Mouse (Mus musculus) intestine, embryonic 15.5 days (tissue): ENCODE measurements around the gene Ppp2r3a. TPM values are rescaled to one million over a fixed set of nuclear protein-coding genes. Genes with fewer than 3 reads are reported as not detected.

Experiments used
- ATAC-seq: fragments of 200-750 bp; cut with Nextera tagmentation; 2 replicates; pipeline ENCODE4 v1.8.0; 2017; ENCODE audit warnings: moderate TSS enrichment, moderate library complexity
- H3K27ac ChIP-seq: fragments of 300-500 bp; sonication (generic); 2 replicates; pipeline ENCODE4 v1.5.1; 2015; ENCODE audit warnings: mild to moderate bottlenecking, inconsistent platforms
- H3K27me3 ChIP-seq: fragments of 300-500 bp; sonication (generic); replicated peaks from 2 replicates; pipeline ENCODE4 v1.6.1; 2015; ENCODE audit warnings: inconsistent platforms
- H3K36me3 ChIP-seq: fragments of 300-500 bp; sonication (generic); 2 replicates; pipeline ENCODE4 v1.6.1; 2015; ENCODE audit warnings: inconsistent platforms
- H3K4me1 ChIP-seq: fragments of 300-500 bp; sonication (generic); replicated peaks from 2 replicates; pipeline ENCODE4 v1.6.1; 2015; ENCODE audit warnings: inconsistent platforms
- H3K4me2 ChIP-seq: fragments of 300-500 bp; sonication (generic); replicated peaks from 2 replicates; pipeline ENCODE4 v1.6.1; 2015; ENCODE audit warnings: mild to moderate bottlenecking, inconsistent platforms
- H3K4me3 ChIP-seq: fragments of 300-500 bp; sonication (generic); replicated peaks from 2 replicates; pipeline ENCODE4 v1.5.1; 2015; ENCODE audit warnings: inconsistent platforms
- H3K9ac ChIP-seq: fragments of 300-500 bp; sonication (generic); 2 replicates; pipeline ENCODE4 v1.6.1; 2015; ENCODE audit warnings: inconsistent platforms
- H3K9me3 ChIP-seq: fragments of 300-500 bp; sonication (generic); 2 replicates; pipeline ENCODE4 v1.6.1; 2016; ENCODE audit warnings: inconsistent platforms
- WGBS: fragments of 180-500 bp; shearing (Covaris S2); methylation state at CpG from one replicate; pipeline ENCODE4 v1.1.7; 2015; 5-methylcytosine and 5-hydroxymethylcytosine counted together
- polyA plus RNA-seq: library from polyadenylated mRNA; unstranded; fragments of >200 nt; fragmentation: Nextera tagmentation; extraction: Ambion mirVana; gene quantifications from 2 replicates; pipeline ENCODE4 v1.2.1, GENCODE M21; 2015

Ppp2r3a gene
- polyA plus RNA-seq, 1 experiment from 2014 or later = 9.8 TPM

- no peak overlapping the region for H3K27ac ChIP-seq
- ATAC-seq = no peak
- no peaks in the 10 kb centered on the region for H3K36me3 ChIP-seq
- 71% methylated on average over 4 of the region's 4 CpGs for WGBS
- no peak overlapping the region for H3K9ac ChIP-seq
- peak overlapping the region; percentile 15; the same call in 1 of the 2 replicates for H3K4me3 ChIP-seq
- H3K27me3 ChIP-seq = no peaks in the 10 kb centered on the region
- H3K9me3 ChIP-seq = no peaks in the 10 kb centered on the region
- H3K4me1 ChIP-seq = peaks cover 15% of the 10 kb centered on the region
- H3K4me2 ChIP-seq = peak overlapping the region; percentile 46
Measured at GRCm38 (mm10) chr9:101078579-101078978, 173.0 kb downstream of the Ppp2r3a start.

- Histone ChIP-seq H3K36me3 (no peaks in the 10 kb centered on the region), H3K27me3 (no peaks in the 10 kb centered on the region), H3K4me2 (peak overlapping the region; percentile 70), H3K9me3 (no peaks in the 10 kb centered on the region), H3K9ac (0 out of 2 replicates have a peak overlapping the region, but pooled peaks have one; percentile 99), H3K27ac (no peak overlapping the region), H3K4me3 (peak overlapping the region; percentile 95), H3K4me1 (peaks cover 17% of the 10 kb centered on the region)
- ATAC-seq = no peak
Measured at GRCm38 (mm10) chr9:101077486-101077885, 174.1 kb downstream of the Ppp2r3a start.

- Histone ChIP-seq H3K9ac (peak overlapping the region; percentile 99), H3K36me3 (no peaks in the 10 kb centered on the region), H3K4me2 (peak overlapping the region; percentile 70), H3K27me3 (no peaks in the 10 kb centered on the region), H3K9me3 (no peaks in the 10 kb centered on the region), H3K4me1 (peaks cover 15% of the 10 kb centered on the region), H3K4me3 (peak overlapping the region; percentile 95), H3K27ac (peak overlapping the region; percentile 4; the same call in 1 of the 2 replicates)
- no peak for ATAC-seq
- under 1% methylated on average over 18 of the region's 18 CpGs for WGBS
Measured at GRCm38 (mm10) chr9:101076095-101076875, 175.3 kb downstream of the Ppp2r3a start.

GRCm38 (mm10) chr9:101075694-101076093 lies 175.9 kb downstream of the Ppp2r3a start:
- Histone ChIP-seq H3K4me3 (peak overlapping the region; percentile 95), H3K4me1 (peaks cover 15% of the 10 kb centered on the region), H3K9me3 (no peaks in the 10 kb centered on the region), H3K27ac (peak overlapping the region; percentile 4; the same call in 1 of the 2 replicates), H3K27me3 (no peaks in the 10 kb centered on the region), H3K9ac (peak overlapping the region; percentile 99), H3K36me3 (no peaks in the 10 kb centered on the region), H3K4me2 (peak overlapping the region; percentile 70)
- ATAC-seq = no peak
- under 1% methylated on average over 8 of the region's 8 CpGs for WGBS

GRCm38 (mm10) chr9:101075091-101075581 lies 176.5 kb downstream of the Ppp2r3a start:
- H3K4me1 ChIP-seq = peaks cover 15% of the 10 kb centered on the region
- peak overlapping the region; percentile 95 for H3K4me3 ChIP-seq
- H3K4me2 ChIP-seq = peak overlapping the region; percentile 70
- no peaks in the 10 kb centered on the region for H3K9me3 ChIP-seq
- peak overlapping the region; percentile 99 for H3K9ac ChIP-seq
- no peaks in the 10 kb centered on the region for H3K36me3 ChIP-seq
- no peaks in the 10 kb centered on the region for H3K27me3 ChIP-seq
- under 1% methylated on average over 25 of the region's 25 CpGs for WGBS
- ATAC-seq = no peak
- peak overlapping the region; percentile 100 for H3K27ac ChIP-seq

- peak; percentile 78 for ATAC-seq
- Histone ChIP-seq H3K4me2 (peak overlapping the region; percentile 70), H3K4me3 (peak overlapping the region; percentile 95), H3K9ac (peak overlapping the region; percentile 99), H3K27me3 (no peaks in the 10 kb centered on the region), H3K9me3 (no peaks in the 10 kb centered on the region), H3K27ac (peak overlapping the region; percentile 100), H3K36me3 (no peaks in the 10 kb centered on the region), H3K4me1 (peaks cover 14% of the 10 kb centered on the region)
- WGBS = under 1% methylated on average over 74 of the region's 100 CpGs
Measured at GRCm38 (mm10) chr9:101074332-101075021, 177.1 kb downstream of the Ppp2r3a start.

- H3K27ac ChIP-seq = peak within 1 kb of the TSS; percentile 100
- ATAC-seq = no peak
- H3K9me3 ChIP-seq = no peaks in the 10 kb centered on the region
- H3K9ac ChIP-seq = peak within 1 kb of the TSS; percentile 99
- no peaks in the 10 kb centered on the region for H3K36me3 ChIP-seq
- H3K4me3 ChIP-seq = peak within 1 kb of the TSS; percentile 95
- under 1% methylated on average over 39 of the region's 43 CpGs for WGBS
- peak within 1 kb of the TSS; percentile 72 for H3K4me2 ChIP-seq
- H3K27me3 ChIP-seq = no peaks in the 10 kb centered on the region
- H3K4me1 ChIP-seq = peaks cover 11% of the 10 kb centered on the region; the same call in 1 of the 2 replicates
Measured at GRCm38 (mm10) chr9:101073987-101074331, 177.6 kb downstream of the Ppp2r3a start, which contains the start of gene Msl2. TSS of gene Msl2 (plus strand) at chr9:101074101.

- ATAC-seq = peak; percentile 94
- 1% methylated on average over 59 of the region's 65 CpGs for WGBS
- peak overlapping the region; percentile 95 for H3K9ac ChIP-seq
Measured at GRCm38 (mm10) chr9:101073041-101073986, 178.3 kb downstream of the Ppp2r3a start.

GRCm38 (mm10) chr9:101072506-101072905 lies 179.1 kb downstream of the Ppp2r3a start:
- no peak for ATAC-seq
- no peaks in the 10 kb centered on the region for H3K27me3 ChIP-seq
- no peak overlapping the region for H3K9ac ChIP-seq
- no peak overlapping the region for H3K4me3 ChIP-seq
- H3K36me3 ChIP-seq = no peaks in the 10 kb centered on the region
- no peak overlapping the region for H3K27ac ChIP-seq
- no peaks in the 10 kb centered on the region for H3K9me3 ChIP-seq
- no peak overlapping the region for H3K4me2 ChIP-seq
- 0 out of 2 replicates have a peak, but pooled peaks cover 2% of the 10 kb centered on the region for H3K4me1 ChIP-seq
- WGBS = 40% methylated on average over 5 of the region's 5 CpGs

More at GRCm38 (mm10) chr9:101073041-101073986, 178.3 kb downstream of the Ppp2r3a start:
- Histone ChIP-seq H3K4me1 (peaks cover 4% of the 10 kb centered on the region; the same call in 1 of the 2 replicates), H3K27me3 (no peaks in the 10 kb centered on the region), H3K27ac (peak overlapping the region; percentile 95), H3K4me2 (peak overlapping the region; percentile 72), H3K36me3 (no peaks in the 10 kb centered on the region), H3K4me3 (peak overlapping the region; percentile 95), H3K9me3 (no peaks in the 10 kb centered on the region)

- Histone ChIP-seq H3K4me2 (no peak overlapping the region), H3K27ac (no peak overlapping the region), H3K4me3 (no peak overlapping the region), H3K4me1 (0 out of 2 replicates have a peak, but pooled peaks cover 2% of the 10 kb centered on the region), H3K9me3 (no peaks in the 10 kb centered on the region), H3K27me3 (no peaks in the 10 kb centered on the region), H3K9ac (no peak overlapping the region), H3K36me3 (no peaks in the 10 kb centered on the region)
- WGBS = 96% methylated on average over 3 of the region's 3 CpGs
- no peak for ATAC-seq
Measured at GRCm38 (mm10) chr9:101069781-101070180, 181.8 kb downstream of the Ppp2r3a start.

- no peaks in the 10 kb centered on the region for H3K9me3 ChIP-seq
- 0 out of 2 replicates have a peak, but pooled peaks cover 2% of the 10 kb centered on the region for H3K4me1 ChIP-seq
- no peak for ATAC-seq
- no peak overlapping the region for H3K9ac ChIP-seq
- no peaks in the 10 kb centered on the region for H3K36me3 ChIP-seq
- 77% methylated on average over 3 of the region's 3 CpGs for WGBS
- no peak overlapping the region for H3K4me3 ChIP-seq
- H3K27me3 ChIP-seq = no peaks in the 10 kb centered on the region
- H3K27ac ChIP-seq = no peak overlapping the region
- H3K4me2 ChIP-seq = no peak overlapping the region
Measured at GRCm38 (mm10) chr9:101065076-101065602, 186.5 kb downstream of the Ppp2r3a start.
